Mouse (Mus musculus) liver (tissue): ENCODE data around the gene Gm21915.

Source experiments
- DNase-seq: peaks from one replicate; pipeline ENCODE4 v3.0.0-alpha.2; 2020; ENCODE audit warnings: mixed read lengths

Gm21915 gene

GRCm38 (mm10) chr9:40670313-40670712, at the start of gene Gm21915:
Gene Gm21915, plus strand, starts transcription at chr9:40670613.
- no peak for DNase-seq

DNA sequence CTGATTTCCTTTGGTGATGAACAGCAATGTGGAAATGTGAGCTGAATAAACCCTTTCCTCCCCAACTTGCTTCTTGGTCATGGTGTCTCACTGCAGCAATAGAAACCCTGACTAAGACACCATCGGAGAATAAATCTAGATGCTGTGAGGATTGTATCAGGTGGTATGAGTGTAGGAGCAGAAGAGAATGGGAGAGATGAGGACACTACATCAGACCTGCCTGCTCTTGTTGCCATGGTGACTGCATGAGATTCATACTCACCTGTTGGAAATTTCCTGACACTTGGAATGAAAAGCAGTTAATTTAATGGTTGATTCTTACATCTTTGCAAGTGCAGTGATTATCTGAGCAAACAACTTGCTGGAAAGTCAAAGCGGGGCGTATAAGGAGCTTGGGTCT, 48.1 kb upstream of the Gm21915 start:
- no peak for DNase-seq

- no peak for DNase-seq
Observed at GRCm38 (mm10) chr9:40622793-40623192, 47.6 kb upstream of the Gm21915 start.

- DNase-seq = no peak
Observed at GRCm38 (mm10) chr9:40625341-40625740, 45.1 kb upstream of the Gm21915 start.

- DNase-seq = no peak
Observed at GRCm38 (mm10) chr9:40626566-40626965, 43.8 kb upstream of the Gm21915 start.

GRCm38 (mm10) chr9:40627146-40627713, 43.2 kb upstream of the Gm21915 start:
- no peak for DNase-seq

DNA sequence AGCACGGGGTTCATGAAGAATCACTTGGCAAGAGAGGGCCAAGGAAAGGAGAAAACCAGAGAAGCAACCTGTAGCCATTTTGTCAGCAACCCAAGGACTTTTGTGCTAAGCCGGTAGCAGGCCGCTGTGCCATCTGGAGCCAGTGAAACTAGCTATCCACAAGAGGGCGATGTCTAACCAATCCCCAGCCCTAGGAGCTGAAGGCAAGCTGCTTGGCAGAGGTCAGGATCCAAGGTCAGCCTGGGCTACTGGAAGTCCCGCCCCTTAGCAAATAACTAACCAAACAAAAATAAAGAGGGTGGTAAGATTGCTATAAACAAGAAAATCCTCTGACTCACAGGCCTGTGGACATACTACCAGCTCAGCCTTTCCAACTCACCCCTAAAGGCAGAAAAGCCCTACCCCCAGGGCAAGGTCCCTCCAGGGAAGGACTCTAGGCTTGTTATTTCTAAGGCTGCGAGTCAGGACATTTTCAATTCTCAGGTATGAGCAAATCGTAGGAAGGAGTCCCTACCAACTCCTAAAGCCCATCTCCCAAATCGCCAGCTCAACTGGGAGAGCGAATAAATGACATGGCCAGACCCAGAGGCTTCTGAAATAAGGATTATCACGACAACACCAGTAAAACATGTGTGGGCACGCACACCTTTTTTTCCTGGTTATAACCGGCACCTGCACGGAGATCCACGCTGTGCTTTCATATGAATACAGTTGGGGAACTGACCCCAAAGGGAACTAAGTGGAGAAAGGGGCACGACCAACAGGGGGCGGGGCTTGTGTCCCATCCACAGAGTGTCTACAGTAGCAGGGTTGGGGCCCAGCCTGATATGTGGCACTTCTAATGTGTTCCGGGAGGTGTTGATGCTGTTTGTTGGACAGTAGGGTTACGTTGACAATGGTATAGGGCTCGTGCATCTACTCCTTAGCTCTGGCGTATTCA, 42.0 kb upstream of the Gm21915 start:
- DNase-seq = peak; percentile 52

DNA sequence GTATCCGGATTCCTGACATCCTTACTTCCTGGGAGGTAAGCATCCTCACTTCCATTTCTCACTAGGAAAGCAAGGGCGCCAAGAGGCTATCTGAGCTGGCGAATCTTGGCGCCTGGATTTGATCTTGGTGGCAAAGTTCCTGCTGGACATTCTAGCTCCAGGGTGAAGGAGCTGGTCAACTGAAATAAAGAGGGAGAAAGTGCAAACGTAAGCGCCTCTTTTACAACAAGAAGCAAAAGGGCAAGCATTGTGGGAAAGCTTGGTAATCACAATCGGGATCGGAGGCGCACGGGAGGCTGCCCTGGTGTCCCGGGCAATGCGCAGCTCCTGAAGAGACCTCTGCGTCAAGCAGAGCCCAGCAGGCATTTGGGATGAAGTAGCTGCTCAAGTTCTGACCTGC, 41.0 kb upstream of the Gm21915 start:
- DNase-seq = no peak

GRCm38 (mm10) chr9:40631101-40631500, 39.3 kb upstream of the Gm21915 start:
- no peak for DNase-seq

DNA sequence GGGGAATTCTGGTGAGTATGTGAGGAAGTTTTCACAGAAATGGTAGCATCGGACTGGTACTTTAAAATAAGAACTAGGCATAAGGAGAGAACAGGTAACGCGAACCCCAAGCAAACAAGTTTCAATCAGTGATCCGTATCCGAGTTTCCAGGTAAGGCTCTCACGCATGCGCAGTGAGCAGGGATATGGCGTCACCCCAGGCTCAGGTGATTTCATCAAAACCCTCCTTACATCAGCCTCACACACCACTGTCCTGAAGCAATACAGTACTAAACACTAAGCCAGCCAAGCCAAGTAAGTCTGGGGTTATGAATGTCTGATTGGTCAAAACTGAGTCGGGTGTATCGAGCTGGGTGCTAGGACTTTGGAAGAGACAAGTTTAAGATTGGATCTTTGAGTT, 38.9 kb upstream of the Gm21915 start:
- DNase-seq = no peak

GRCm38 (mm10) chr9:40636054-40636453, 34.4 kb upstream of the Gm21915 start:
- peak; percentile 44 for DNase-seq

GRCm38 (mm10) chr9:40637705-40638393, 32.6 kb upstream of the Gm21915 start:
- DNase-seq = no peak

GRCm38 (mm10) chr9:40638394-40639049, 31.9 kb upstream of the Gm21915 start:
- peak; percentile 7 for DNase-seq

- DNase-seq = no peak
Observed at GRCm38 (mm10) chr9:40639536-40640187, 30.8 kb upstream of the Gm21915 start.

- no peak for DNase-seq
Observed at GRCm38 (mm10) chr9:40641318-40641717, 29.1 kb upstream of the Gm21915 start.

GRCm38 (mm10) chr9:40642470-40643220, 27.8 kb upstream of the Gm21915 start:
- no peak for DNase-seq

GRCm38 (mm10) chr9:40649444-40649843, 21.0 kb upstream of the Gm21915 start:
- DNase-seq = no peak

DNA sequence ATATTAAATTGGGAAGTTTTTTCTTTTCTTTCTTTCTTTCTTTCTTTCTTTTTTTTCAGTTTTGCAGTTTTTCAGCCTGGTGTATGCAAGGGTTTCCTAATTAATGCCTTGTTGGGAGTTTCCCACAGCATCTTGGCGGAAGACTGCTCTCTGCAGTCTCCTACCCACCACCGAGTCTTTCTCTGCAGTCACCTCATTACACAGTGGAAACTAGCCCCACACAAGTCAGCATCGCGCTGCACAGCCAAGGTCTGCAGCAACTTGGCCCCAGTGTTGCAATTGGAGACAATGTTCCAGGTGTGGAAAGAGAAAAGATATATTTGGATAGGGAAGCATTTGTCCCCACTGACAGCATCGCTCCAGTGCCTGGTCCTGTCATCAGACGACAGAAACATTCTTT, 20.4 kb upstream of the Gm21915 start:
- DNase-seq = no peak

- DNase-seq = no peak
Observed at GRCm38 (mm10) chr9:40651239-40651859, 19.1 kb upstream of the Gm21915 start.

- DNase-seq = peak; percentile 28
Observed at GRCm38 (mm10) chr9:40652757-40653156, 17.7 kb upstream of the Gm21915 start.

DNA sequence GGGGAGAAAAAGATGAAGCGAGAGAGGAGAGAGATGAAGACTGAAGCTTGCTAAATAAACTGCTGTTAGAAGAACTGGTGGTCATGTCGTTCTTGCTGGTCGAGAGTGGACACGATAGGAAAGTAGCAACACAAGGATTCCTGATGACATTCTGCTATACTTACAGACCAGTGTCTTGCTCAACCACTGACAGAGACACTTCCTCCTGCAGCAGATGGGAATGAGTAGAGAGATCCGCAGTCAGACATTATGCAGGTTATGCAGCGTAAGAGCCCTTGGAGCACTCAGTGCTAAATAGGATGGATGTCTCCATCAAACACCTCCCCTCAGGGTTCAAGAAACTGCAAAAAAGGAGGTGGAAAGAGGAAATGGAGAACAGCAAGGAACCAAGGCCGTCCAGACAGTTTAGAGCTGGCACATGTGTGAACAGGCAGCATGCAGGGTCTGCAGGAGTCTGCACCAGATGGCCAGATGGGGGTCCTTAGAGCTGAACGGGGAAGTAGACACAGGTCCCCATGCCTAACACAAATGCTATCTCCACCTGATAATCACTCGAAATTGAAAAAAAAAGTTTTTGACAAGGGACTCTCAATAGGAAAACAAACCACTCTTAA, 4.1 kb upstream of the Gm21915 start:
- DNase-seq = no peak
